Mouse (Mus musculus) left cerebral cortex, adult 2 months (tissue): ENCODE measurements at regions not wholly inside any gene's neighbourhood (a gene's known extent, or its start where the extent isn't known, plus 50 kb on each side); places are given as distances from the start of the nearest gene placed in this dataset.

Experiments used
- DNase-seq, 2 experiments: peaks; one replicate each; pipeline ENCODE4 v3.0.0; 2021 to 2022; ENCODE audit warnings: low spot score in 2 of 2, mixed read lengths in 1 of 2; ENCODE audit errors: extremely low spot score in 1 of 2
- H3K27ac ChIP-seq: fragments of 200-600 bp; 2 replicates; pipeline ENCODE4 v1.8.1; 2022
- H3K4me3 ChIP-seq: fragments of 200-600 bp; 2 replicates; pipeline ENCODE4 v1.8.1; 2022
- CTCF ChIP-seq: fragments of 200-600 bp; IDR thresholded peaks from 2 replicates; pipeline ENCODE4 v1.8.1; 2022; ENCODE audit warnings: antibody characterized with exemption, mild to moderate bottlenecking, moderate library complexity
- intact Hi-C: fragments of 180-260 bp; cut with DNase I; formaldehyde crosslinking; loops from one replicate; pipeline ENCODE4 v1.15.1; 2025

DNA sequence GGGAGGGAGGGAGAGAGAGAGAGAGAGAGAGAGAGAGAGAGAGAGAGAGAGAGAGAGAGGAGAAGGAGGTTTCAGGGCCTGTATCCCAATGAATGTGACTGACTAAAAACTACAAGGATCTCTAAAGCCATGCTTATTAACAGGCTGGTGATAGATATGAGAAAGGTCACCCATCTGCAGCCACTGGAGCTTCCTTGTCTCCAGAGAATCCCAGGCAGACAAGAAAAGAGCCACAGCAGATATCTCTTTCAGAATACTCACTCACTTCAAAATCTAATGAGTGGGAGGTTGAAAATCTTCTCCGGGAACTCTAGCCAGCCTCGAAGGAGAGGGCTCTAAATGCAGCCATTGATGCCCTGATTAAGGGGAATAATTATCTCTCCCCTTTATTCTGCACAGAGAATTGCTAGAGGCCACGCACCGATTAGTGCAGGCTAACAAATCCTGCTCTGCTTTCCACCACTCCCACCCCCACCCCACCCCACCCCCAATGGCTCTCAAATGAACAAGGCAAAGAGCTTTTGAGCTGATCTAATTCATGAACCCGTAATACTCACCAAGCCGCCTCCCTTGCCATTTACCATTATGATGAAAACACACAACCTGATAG is 189.5 kb upstream of the Sox9 start:
- no peak for DNase-seq
- H3K4me3 ChIP-seq, result no peak overlapping the region
- H3K27ac ChIP-seq, result no peak overlapping the region
- intact Hi-C loops, result no loop called here
- TF ChIP-seq CTCF, result no peak

DNA sequence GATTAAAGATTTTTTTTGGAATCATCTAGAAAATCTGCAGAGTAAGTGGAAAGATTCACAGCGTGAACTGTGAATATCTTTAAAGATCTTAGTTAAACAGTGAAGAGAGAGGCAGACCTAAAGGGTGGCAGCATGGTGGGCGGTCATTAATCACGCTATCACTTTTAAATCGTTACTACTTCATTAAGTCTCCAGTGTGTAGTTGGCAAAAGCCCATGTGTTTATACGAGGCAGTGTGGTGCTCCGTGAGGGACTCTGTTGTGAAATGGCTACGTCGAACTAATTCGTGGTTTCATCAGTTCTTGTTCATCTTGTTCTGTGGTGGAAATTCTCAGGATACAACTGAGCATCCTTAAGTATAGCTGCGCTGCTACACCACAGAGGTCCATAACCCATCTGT is 188.2 kb upstream of the Sox9 start:
- H3K4me3 ChIP-seq, result no peak overlapping the region
- intact Hi-C loops, result no loop called here
- TF ChIP-seq CTCF, result no peak
- no peak for DNase-seq
- no peak overlapping the region for H3K27ac ChIP-seq

DNA sequence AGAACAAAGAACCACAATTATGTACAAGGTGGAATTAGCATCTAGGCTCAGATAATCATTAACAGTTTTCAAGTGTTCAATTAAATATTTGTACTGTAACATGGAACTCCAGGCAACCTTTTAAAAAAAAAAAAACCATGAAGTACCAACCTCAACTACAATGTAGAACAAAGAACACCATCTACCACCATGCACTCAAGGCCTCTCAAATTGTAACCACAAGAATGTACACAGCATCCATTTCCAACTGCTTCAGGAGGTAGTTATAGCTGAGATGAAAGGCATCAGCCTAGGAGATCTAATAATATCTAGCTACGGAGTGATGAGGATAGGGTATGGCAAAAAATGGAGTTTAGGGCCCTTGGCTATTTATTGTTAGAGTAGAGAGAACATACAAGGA is 174.7 kb upstream of the Sox9 start:
- DNase-seq, result no peak
- no peak overlapping the region for H3K4me3 ChIP-seq
- no peak overlapping the region for H3K27ac ChIP-seq
- TF ChIP-seq CTCF, result no peak
- intact Hi-C loops, result no loop called here

DNA sequence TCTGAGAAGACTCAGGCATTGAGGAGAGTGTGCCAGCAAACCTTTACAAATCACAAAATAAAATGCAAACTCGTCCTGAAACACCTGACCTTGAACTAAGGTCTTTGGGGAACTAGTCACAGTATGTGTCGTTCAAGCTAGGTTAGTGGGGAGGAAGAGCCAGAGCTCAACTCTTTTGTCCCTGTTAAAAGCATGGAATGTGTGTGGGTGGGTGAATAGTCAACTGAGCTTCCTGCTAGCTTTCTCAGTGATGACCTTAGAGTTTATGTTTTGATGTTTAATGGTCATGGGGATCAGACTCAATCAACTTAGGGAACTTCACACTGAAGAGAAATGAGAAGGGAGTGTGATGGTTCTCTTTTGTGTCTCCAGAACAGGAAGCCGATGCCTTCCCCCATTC is 172.7 kb upstream of the Sox9 start:
- Histone ChIP-seq H3K27ac (no peak overlapping the region), H3K4me3 (no peak overlapping the region)
- no peak for DNase-seq
- intact Hi-C loops, result no loop called here
- no peak for TF ChIP-seq CTCF

DNA sequence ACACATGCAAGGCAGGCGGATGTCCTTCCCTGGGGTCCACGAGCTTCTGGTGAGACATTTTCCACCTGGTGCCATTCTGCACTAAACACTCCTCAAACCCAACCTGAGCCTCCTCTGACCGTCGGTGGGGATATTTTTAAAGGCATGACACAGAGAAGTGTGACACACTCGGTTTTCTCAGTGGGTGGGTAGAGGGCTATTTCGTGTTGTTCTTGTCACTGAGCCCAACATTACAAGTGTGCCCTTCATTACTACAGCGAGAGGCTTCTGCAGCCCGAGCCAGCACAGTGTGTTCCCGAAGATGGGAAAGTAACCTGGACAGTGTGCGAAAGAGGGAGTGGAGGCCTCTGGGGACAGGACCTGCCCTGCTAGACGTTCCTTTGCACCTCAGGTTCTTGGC is 171.0 kb upstream of the Sox9 start:
- Histone ChIP-seq H3K27ac (no peak overlapping the region), H3K4me3 (no peak overlapping the region)
- intact Hi-C loops, result loop anchor here (5.0 kb wide), 1 partner anchor 139 kb away; no protein-coding TSS in a partner anchor
- DNase-seq, result peak in 1 of 2 experiments; percentile 12
- no peak for TF ChIP-seq CTCF

DNA sequence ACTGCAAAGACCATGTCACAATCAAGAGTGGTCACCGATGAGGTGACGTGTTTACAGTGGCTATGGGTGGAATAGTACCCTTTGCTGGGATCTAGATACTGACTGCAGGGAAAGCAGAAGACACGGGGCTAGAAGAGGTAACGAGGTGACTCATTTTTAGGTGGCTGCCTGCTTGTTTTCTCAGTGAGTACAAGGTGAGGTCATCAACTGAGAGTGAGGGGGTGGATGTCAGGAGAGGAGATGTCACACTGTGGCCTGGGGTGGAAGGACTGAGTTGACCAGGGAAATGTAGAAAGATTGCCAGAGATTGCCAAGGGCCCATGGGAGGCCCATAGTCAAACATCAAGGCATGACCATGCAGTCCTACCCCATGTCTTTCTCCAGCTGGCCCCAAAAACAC is 166.4 kb upstream of the Sox9 start:
- intact Hi-C loops, result no loop called here
- no peak for TF ChIP-seq CTCF
- Histone ChIP-seq H3K27ac (no peak overlapping the region), H3K4me3 (no peak overlapping the region)
- no peak for DNase-seq

DNA sequence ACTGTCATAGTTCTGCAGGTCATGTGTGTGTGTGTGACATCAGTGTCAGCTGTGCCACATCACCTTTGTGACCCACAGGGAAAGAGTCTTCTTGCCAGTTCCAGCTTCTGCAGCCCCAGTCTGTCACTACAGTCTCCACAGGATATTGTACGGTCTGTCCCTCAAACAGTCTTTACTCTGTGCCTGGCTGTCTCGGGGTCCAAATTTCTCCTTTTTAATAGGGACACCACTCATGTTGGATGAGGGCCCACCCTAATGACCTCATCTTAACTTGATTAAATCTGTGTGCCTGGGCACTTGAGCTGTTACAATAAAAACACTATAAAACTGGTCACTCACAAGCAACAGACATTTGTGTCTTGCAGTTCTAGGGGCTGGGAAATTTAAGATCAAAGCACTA is 165.1 kb upstream of the Sox9 start:
- TF ChIP-seq CTCF, result no peak
- intact Hi-C loops, result no loop called here
- no peak for DNase-seq
- no peak overlapping the region for H3K4me3 ChIP-seq
- H3K27ac ChIP-seq, result no peak overlapping the region

DNA sequence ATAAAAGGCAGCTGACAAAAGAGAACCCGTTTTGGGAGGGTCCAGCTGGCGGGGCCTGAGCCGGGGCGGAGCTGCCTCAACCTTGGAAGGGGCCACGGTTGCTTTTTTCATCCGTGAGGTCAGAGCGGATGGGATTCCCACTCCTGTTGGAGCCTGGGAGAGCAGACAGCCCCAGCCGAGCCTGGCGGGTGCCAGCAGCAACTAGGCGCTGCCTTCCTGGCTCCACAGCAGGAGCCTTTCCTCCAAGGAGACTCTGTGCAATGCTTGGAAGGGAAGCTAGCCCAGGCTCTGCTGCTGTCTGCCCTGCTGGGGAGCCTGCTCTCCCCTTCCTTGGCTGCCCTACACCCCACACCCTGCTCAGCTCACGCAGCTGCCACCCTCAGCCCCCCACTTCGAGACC is 161.1 kb upstream of the Sox9 start:
- intact Hi-C loops, result no loop called here
- H3K27ac ChIP-seq, result peak overlapping the region; percentile 66
- no peak for TF ChIP-seq CTCF
- DNase-seq, result peak; percentile 14 to 38
- H3K4me3 ChIP-seq, result peak overlapping the region; percentile 32

DNA sequence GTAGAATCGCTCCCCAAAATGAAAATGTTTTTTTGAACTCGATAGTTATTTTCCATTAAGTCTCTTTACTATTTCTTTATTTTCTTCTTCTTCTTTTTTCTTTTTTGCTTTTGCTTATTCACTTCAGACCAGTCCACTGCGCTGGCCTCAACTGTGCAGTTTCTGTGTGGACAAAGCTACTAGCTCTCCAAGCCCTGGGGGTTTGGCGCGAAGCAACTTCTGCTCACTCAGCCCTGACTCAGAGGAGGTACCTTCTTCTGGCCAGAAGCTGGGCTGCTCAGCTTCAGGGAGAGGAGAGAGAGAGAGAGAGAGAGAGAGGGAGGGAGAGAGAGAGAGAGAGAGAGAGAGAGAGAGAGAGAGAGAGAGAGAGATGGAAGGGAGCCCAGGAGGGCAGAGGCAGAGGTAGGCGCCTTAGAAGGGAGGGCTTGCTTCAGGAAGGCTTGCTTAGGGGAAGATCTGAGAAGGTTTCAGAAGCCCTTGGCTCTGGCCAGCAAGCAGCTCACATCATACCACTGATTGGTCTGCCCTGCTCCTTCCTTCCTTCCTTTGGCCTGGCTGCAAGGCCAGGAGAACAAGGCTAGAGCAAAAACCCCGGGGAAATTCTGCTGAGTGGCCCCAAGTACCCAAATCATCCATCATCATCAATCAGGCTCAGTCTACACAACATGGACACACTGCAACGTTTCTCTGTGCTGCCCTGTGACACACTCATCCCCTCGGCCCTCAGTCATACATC is 160.5 kb upstream of the Sox9 start:
- TF ChIP-seq CTCF, result no peak
- intact Hi-C loops, result no loop called here
- DNase-seq, result peak in 1 of 2 experiments; percentile 19
- Histone ChIP-seq H3K27ac (no peak overlapping the region; the same call in 1 of the 2 replicates), H3K4me3 (peak overlapping the region; percentile 32)

DNA sequence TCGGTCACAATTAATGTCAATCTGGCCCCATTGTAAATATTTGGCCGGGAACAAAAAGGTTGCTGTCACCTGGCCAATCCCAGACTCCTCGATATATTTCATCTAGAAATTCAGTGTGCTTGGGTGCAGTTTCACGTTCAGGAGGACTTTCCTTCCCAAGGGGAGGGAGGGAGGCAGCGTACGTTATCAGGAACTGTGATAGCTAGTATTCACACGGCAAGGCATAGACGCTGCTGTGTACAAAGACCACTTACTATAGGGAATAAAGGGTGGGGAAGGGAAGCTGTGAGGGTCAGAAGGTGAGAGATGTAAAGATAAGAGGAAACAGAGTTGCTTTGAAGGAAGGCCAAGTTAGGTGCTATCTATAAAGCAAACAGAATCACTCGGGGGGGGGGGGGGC is 132.7 kb upstream of the Sox9 start:
- intact Hi-C loops, result no loop called here
- no peak for TF ChIP-seq CTCF

DNA sequence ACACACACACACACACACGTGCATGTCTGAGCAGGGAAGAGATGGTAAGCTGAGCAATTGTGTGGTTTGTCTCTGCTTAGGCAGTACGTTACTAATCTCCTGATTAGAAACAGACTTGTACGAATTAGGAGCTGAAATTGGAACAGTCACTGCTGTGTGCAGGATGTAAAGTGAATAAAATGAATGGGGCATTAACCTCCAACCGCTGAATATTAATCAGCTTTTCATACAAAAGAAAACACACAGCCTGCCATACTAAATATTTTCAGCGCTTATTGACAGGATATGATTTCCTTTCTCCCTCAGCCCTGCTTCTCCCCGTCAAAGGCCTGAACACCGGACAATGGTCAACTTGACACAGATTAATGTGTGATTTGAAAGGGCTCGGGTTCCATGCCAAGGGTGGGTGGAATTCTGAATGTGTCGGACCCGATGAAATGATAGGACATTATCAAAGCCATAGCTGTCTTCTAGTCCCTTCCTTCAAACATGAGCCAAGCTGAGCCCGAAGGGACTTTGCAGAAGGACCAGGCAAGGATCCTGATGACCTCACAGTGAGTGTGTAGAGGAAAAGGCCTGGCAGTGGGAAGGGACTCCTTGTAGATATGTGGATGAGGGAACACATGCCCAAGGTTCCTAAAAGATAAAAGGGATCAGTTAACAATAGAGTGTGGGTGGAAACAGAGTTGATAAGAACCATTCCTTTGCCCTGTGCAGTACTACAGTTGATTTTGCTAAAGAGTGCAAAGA is 124.4 kb upstream of the Sox9 start:
- no peak for DNase-seq
- no peak overlapping the region for H3K27ac ChIP-seq
- intact Hi-C loops, result no loop called here
- H3K4me3 ChIP-seq, result no peak overlapping the region
- TF ChIP-seq CTCF, result no peak

More for the DNA sequence above, 132.7 kb upstream of the Sox9 start:
- H3K4me3 ChIP-seq, result no peak overlapping the region
- DNase-seq, result no peak
- no peak overlapping the region for H3K27ac ChIP-seq

DNA sequence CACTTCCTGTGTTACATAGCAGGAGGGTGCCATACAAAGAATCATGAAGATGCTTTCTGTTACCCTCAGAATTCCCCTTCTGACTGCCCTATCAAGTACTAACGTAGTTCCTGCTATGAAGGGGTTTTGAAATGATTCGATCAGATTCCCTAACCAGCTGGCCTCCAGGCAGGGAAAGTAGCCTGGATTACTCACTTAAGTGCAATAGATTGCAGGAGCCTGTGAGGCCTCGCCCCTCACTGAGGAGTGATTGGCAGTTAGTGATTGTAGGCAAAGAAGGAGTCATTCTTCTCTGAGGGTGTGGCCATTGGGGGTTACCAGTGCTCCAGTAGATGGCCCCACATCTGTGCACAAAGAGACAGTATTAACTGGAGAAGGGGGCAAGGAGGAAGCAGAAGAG is 122.1 kb upstream of the Sox9 start:
- H3K4me3 ChIP-seq, result no peak overlapping the region
- DNase-seq, result no peak
- intact Hi-C loops, result no loop called here
- no peak overlapping the region for H3K27ac ChIP-seq
- no peak for TF ChIP-seq CTCF
